Mouse (Mus musculus) olfactory bulb, adult 2 months (tissue): ENCODE data around the gene Lsm4.

Source experiments
- CTCF ChIP-seq: fragments of 200-500 bp; IDR thresholded peaks from 2 replicates; pipeline ENCODE4 v1.5.1; 2012; ENCODE audit warnings: low read depth, mild to moderate bottlenecking, low read length, moderate library complexity; ENCODE audit not compliant: insufficient read depth
- POLR2A ChIP-seq: fragments of 200-500 bp; IDR thresholded peaks from 2 replicates; pipeline ENCODE4 v1.6.1; 2012; ENCODE audit warnings: mild to moderate bottlenecking, low read depth, low read length, moderate library complexity; ENCODE audit not compliant: insufficient read depth

DNA sequence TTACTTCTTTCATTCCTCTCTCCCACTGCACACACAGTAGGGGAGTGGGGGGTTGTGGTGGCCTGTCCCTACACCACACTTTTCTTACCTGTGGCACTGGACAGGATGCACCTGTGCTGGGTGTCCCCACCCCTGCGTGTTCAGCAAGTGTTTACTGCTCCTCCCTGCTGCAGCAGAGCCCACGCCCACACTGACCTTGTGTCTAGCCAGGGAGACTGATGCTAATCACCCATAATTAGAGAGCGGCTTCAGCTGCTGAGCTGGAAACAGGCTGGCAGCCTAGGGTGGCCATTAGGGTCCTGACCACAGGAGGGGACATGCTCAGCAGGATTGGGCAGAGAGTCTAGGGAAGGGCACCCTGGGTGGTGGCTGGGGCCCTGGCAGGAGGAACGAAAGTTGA, 1.7 kb downstream of the Lsm4 start:
- TF ChIP-seq POLR2A (no peak), CTCF (no peak)
